Mouse (Mus musculus) v-Abl transformed pro-B cells (cell line): ENCODE results near the gene Klhl11.

Source experiments
- in situ Hi-C, 2 experiments: fragments of 400-800 bp; cut with MboI; formaldehyde crosslinking; loops; one replicate each; pipeline ENCODE4 v1.15.1; 2025; ENCODE audit not compliant: unreplicated experiment in 2 of 2

Klhl11 gene

GRCm38 (mm10) chr11:100414914-100415822, 57.4 kb downstream of the Klhl11 start, which contains the start of gene Fkbp10:
TSS of gene Fkbp10 (plus strand) at chr11:100415697.
- in situ Hi-C loops = loop anchor here in 1 of 2 experiments (10.0 kb wide), 1 partner anchor 260 kb away; no protein-coding TSS in a partner anchor

- in situ Hi-C loops = loop anchor here in 1 of 2 experiments (10.0 kb wide), 1 partner anchor 261 kb away; no protein-coding TSS in a partner anchor
Measured at GRCm38 (mm10) chr11:100414021-100414913, 58.3 kb downstream of the Klhl11 start, which contains the start of gene P3h4. TSS of gene P3h4 (minus strand) at chr11:100414836.

GRCm38 (mm10) chr11:100413541-100413940, 59.0 kb downstream of the Klhl11 start:
- in situ Hi-C loops = loop anchor here in 1 of 2 experiments (10.0 kb wide), 1 partner anchor 261 kb away; no protein-coding TSS in a partner anchor
